Mouse (Mus musculus) heart, adult 2 months (tissue): Measurements from ENCODE around the gene Tcf19.

Experiments
- CTCF ChIP-seq: fragments of 200-600 bp; IDR thresholded peaks from 2 replicates; pipeline ENCODE4 v1.8.1; 2022; ENCODE audit warnings: antibody characterized with exemption, mild to moderate bottlenecking, moderate library complexity
- EP300 ChIP-seq: fragments of 200-500 bp; IDR thresholded peaks from 2 replicates; pipeline ENCODE4 v1.6.1; 2011; ENCODE audit warnings: low read depth, low read length, control low read depth; ENCODE audit not compliant: insufficient read depth
- POLR2A ChIP-seq: fragments of 200-500 bp; IDR thresholded peaks from 2 replicates; pipeline ENCODE4 v1.6.1; 2011; ENCODE audit warnings: mild to moderate bottlenecking, low read depth, low read length, control low read depth; ENCODE audit not compliant: insufficient read depth

GRCm38 (mm10) chr17:35469842-35470751 lies 46.5 kb downstream of the Tcf19 start, which contains the start of gene H2-Q10:
- TF ChIP-seq CTCF (no peak), EP300 (no peak), POLR2A (no peak)
